Mouse (Mus musculus): ENCODE measurements around the gene Cpsf6. TPM values are rescaled to one million over a fixed set of nuclear protein-coding genes. Genes with fewer than 3 reads are reported as not detected.

Gene Cpsf6
- polyA plus RNA-seq, 1 experiment from 2014 or later: 161 TPM

- Histone ChIP-seq H3K36me3 (no peaks in the 10 kb centered on the region), H3K27ac (no peak overlapping the region), H3K4me1 (0 out of 2 replicates have a peak, but pooled peaks cover 3% of the 10 kb centered on the region), H3K9me3 (no peaks in the 10 kb centered on the region), H3K4me3 (no peak overlapping the region), H3K4me2 (no peak overlapping the region), H3K9ac (no peak overlapping the region), H3K27me3 (no peaks in the 10 kb centered on the region)
- WGBS: 88% methylated on average over 4 of the region's 4 CpGs
- ATAC-seq (ENCODE audit: insufficient number of reproducible peaks, insufficient read depth, low FRiP score, low TSS enrichment, low read depth): no peak
These were observed 1.1 kb upstream of the Cpsf6 start for GRCm38 (mm10) chr10:117380721-117381570.

GRCm38 (mm10) chr10:117379441-117379840 is 374 bp downstream of the Cpsf6 start:
- H3K27me3 ChIP-seq: no peaks in the 10 kb centered on the region
- WGBS: 95% methylated on average over 2 of the region's 2 CpGs
- H3K27ac ChIP-seq: no peak overlapping the region
- H3K36me3 ChIP-seq: no peaks in the 10 kb centered on the region
- H3K9ac ChIP-seq: no peak overlapping the region
- peaks cover 8% of the 10 kb centered on the region; the same call in 1 of the 2 replicates for H3K4me1 ChIP-seq
- H3K4me3 ChIP-seq: no peak overlapping the region
- no peak overlapping the region for H3K4me2 ChIP-seq
- no peaks in the 10 kb centered on the region for H3K9me3 ChIP-seq
- no peak for ATAC-seq (ENCODE audit: insufficient number of reproducible peaks, insufficient read depth, low FRiP score, low TSS enrichment, low read depth)

DNA sequence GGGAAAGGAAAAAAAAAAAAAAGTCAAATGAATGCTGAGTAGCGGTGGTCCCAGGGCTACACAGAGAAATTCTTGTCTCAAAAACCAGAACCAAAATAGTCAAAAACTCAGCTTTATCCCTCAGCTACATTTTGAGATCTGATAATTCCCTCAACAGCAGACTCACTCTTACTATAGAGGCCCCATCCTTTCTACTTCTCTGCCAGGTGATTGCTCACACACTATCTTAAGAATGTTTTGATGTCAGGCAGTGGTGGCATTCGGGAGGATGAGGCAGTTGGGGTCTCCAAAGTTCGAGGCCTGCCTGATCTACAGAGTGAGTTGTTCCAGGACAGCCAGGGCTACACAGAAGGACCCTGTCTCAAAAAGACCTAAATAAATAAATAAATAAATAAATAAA is 1.2 kb downstream of the Cpsf6 start:
- Histone ChIP-seq H3K4me1 (peaks cover 12% of the 10 kb centered on the region), H3K36me3 (no peaks in the 10 kb centered on the region), H3K9me3 (no peaks in the 10 kb centered on the region), H3K4me3 (no peak overlapping the region), H3K27me3 (no peaks in the 10 kb centered on the region), H3K9ac (no peak overlapping the region), H3K27ac (no peak overlapping the region), H3K4me2 (no peak overlapping the region)
- 94% methylated on average over 3 of the region's 3 CpGs for WGBS
- ATAC-seq (ENCODE audit: insufficient number of reproducible peaks, insufficient read depth, low FRiP score, low TSS enrichment, low read depth): no peak

DNA sequence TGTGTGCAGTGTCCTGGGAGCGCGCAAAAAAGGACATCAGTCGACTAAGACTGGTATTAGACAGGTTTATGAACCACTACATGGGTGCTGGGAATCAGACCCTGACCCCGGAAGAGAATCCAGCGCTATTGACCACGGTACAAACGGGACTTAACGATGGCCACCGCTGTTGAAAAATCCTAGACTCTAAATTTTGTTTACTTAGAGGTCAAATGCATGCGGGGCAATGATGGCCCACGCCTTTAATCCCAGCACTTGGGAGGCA is 1.6 kb downstream of the Cpsf6 start:
- Histone ChIP-seq H3K27me3 (no peaks in the 10 kb centered on the region), H3K4me2 (no peak overlapping the region), H3K27ac (no peak overlapping the region), H3K4me3 (no peak overlapping the region), H3K36me3 (no peaks in the 10 kb centered on the region), H3K4me1 (peaks cover 13% of the 10 kb centered on the region), H3K9me3 (no peaks in the 10 kb centered on the region), H3K9ac (no peak overlapping the region)
- WGBS: 94% methylated on average over 11 of the region's 11 CpGs
- ATAC-seq (ENCODE audit: insufficient number of reproducible peaks, insufficient read depth, low FRiP score, low TSS enrichment, low read depth): no peak

- Histone ChIP-seq H3K27ac (no peak overlapping the region), H3K36me3 (no peaks in the 10 kb centered on the region), H3K4me1 (peaks cover 13% of the 10 kb centered on the region), H3K27me3 (no peaks in the 10 kb centered on the region), H3K4me2 (peak overlapping the region; percentile 72), H3K9ac (peak overlapping the region; percentile 55), H3K9me3 (no peaks in the 10 kb centered on the region), H3K4me3 (peak overlapping the region; percentile 97)
- no peak for ATAC-seq (ENCODE audit: insufficient number of reproducible peaks, insufficient read depth, low FRiP score, low TSS enrichment, low read depth)
- WGBS: 18% methylated on average over 16 of the region's 16 CpGs
These were observed 2.2 kb downstream of the Cpsf6 start for GRCm38 (mm10) chr10:117377431-117378290.

DNA sequence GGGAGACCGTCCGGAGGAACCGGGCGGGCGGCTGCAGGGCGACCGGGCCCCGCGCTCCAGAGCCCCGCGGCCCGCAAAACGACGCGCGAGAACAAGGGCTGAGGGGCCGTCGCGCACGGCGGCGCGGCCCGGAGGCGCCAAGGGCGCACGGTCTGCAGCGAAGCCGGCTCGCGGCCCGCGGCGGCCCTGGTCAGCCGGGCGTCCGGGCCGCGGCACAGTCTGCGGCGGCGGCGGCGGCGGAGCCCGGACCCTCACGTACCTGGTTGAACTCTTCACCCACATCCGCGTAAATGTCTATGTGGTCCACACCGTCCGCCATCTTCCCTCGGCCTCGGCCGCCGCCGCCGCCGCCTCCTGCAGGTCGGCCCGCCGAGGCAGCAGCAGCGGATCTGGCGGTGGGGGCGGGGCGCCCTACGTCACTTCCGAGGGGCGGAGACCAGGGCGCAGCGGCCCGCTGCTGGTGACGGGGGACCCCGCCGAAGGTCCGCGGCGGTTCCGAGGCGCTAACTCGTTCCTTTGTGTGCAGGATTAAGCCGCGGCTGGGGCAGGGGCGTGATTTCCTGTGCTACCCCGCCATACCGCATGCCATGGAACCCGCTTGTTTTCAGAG is 3.1 kb downstream of the Cpsf6 start:
- under 1% methylated on average over 86 of the region's 86 CpGs for WGBS

DNA sequence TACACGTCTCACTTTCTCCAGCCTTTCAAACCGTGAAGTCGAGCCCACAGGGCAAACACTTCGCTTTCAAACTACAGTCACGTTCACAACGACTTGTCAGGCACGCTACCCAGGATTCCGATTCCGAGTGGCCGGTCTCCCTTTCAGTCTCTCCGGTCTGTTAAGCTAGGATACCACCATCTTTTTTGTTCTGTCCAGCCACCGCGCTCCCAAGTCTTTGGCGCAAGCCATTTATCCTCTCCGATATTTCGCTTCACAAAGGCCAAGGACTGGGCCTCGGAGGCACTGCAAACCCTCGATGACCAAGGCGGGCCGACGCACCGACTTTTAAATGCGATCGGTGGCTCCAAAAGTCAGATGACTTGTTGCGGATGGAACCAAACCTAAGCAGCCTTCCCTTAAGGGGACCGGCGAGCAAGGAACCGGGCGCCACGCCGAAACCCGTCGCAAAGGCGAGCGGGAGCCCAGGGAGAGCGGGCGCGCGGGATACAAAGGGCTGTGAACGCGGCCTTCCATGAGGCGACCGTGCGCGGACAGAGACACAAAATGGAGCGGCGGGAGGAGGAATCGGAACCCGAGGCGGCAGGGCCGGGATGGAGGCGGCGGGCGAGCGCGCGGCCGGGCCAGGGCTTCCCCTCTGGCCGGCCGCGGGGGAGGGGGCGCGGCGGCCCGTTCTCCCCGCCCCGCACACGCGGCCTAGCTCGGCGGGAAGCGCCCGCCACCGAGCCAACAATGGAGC is 3.8 kb downstream of the Cpsf6 start:
- peak overlapping the region; percentile 72 for H3K4me2 ChIP-seq
- H3K36me3 ChIP-seq: no peaks in the 10 kb centered on the region
- no peaks in the 10 kb centered on the region for H3K27me3 ChIP-seq
- no peaks in the 10 kb centered on the region for H3K9me3 ChIP-seq
- peaks cover 13% of the 10 kb centered on the region for H3K4me1 ChIP-seq
- H3K27ac ChIP-seq: peak overlapping the region; percentile 96
- H3K9ac ChIP-seq: peak overlapping the region; percentile 100
- WGBS: under 1% methylated on average over 54 of the region's 74 CpGs
- peak overlapping the region; percentile 97 for H3K4me3 ChIP-seq
- ATAC-seq (ENCODE audit: insufficient number of reproducible peaks, insufficient read depth, low FRiP score, low TSS enrichment, low read depth): peak; percentile 53

More for the DNA sequence above, 3.1 kb downstream of the Cpsf6 start:
- Histone ChIP-seq H3K4me3 (peak overlapping the region; percentile 97), H3K4me1 (peaks cover 13% of the 10 kb centered on the region), H3K9me3 (no peaks in the 10 kb centered on the region), H3K27ac (peak overlapping the region; percentile 96), H3K27me3 (no peaks in the 10 kb centered on the region), H3K36me3 (no peaks in the 10 kb centered on the region), H3K4me2 (peak overlapping the region; percentile 72), H3K9ac (peak overlapping the region; percentile 100)
- ATAC-seq (ENCODE audit: insufficient number of reproducible peaks, insufficient read depth, low FRiP score, low TSS enrichment, low read depth): peak; percentile 94

DNA sequence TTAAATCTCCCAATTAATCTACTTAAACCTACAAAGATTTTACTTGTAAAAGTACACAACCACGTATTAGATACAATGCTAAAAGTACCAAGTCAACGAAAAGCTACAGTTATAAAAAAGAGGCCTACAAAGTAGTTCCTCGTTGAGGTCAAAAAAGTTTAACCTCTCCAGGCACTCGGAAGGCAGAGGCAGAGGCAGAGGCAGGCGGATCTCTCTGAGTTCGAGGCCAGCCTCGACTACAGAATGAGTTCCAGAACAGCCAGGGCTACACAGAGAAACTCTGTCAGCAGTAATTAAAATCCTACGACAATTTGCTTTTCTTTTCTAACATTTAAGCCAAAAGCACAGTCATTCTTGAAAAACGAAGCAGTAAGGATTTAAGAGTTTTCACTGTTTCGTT is 4.7 kb downstream of the Cpsf6 start:
- peak overlapping the region; percentile 72 for H3K4me2 ChIP-seq
- no peak for ATAC-seq (ENCODE audit: insufficient number of reproducible peaks, insufficient read depth, low FRiP score, low TSS enrichment, low read depth)
- 22% methylated on average over 10 of the region's 10 CpGs for WGBS

DNA sequence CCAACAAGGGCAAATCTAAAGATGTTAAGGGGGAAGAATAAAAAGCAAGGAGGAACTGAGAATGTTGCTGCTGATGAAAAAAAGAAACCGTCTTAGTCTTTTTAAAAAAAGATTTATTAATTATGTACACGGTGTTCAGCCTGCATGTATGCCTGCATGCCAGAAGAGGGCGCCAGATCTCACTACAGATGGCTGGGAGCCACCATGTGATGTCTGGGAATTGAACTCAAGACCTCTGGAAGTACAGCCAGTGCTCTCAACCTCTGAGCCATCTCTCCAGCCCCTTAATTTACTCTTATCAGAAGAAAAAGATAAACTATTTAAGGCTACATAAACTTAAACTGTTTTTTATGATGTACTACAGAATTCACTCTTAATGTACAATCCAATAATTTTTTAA is 16.7 kb downstream of the Cpsf6 start:
- no peaks in the 10 kb centered on the region for H3K9me3 ChIP-seq
- no peak overlapping the region for H3K4me3 ChIP-seq
- ATAC-seq (ENCODE audit: insufficient number of reproducible peaks, insufficient read depth, low FRiP score, low TSS enrichment, low read depth): no peak
- H3K27ac ChIP-seq: no peak overlapping the region
- no peak overlapping the region for H3K4me2 ChIP-seq
- no peaks in the 10 kb centered on the region for H3K27me3 ChIP-seq
- peaks cover 76% of the 10 kb centered on the region for H3K36me3 ChIP-seq
- 44% methylated on average over 3 of the region's 3 CpGs for WGBS
- no peak overlapping the region for H3K9ac ChIP-seq
- H3K4me1 ChIP-seq: no peaks in the 10 kb centered on the region

More for the DNA sequence above, 4.7 kb downstream of the Cpsf6 start:
- peak overlapping the region; percentile 100 for H3K9ac ChIP-seq
- no peaks in the 10 kb centered on the region for H3K9me3 ChIP-seq
- no peaks in the 10 kb centered on the region for H3K36me3 ChIP-seq
- no peaks in the 10 kb centered on the region for H3K27me3 ChIP-seq
- H3K4me1 ChIP-seq: peaks cover 13% of the 10 kb centered on the region
- H3K27ac ChIP-seq: no peak overlapping the region
- peak overlapping the region; percentile 97 for H3K4me3 ChIP-seq

DNA sequence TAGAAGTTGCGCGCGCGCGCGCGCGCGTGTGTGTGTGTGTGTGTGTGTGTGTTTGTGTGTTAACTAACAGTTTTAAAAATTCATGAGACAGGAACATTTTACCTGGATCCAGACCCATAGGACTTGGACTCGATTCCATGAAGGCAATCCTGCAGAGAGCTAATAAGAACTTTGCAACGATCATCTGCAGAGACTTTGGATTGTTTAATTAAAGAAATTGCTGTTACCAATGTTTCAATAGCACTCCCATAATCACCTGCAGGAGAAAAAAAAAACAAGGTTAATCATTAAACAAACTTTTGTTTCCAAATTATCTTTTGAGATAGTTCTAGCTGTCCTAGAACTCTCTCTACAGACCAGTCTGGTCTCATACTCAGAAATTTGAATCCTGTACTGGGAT is 20.9 kb downstream of the Cpsf6 start:
- Histone ChIP-seq H3K27ac (no peak overlapping the region), H3K4me1 (no peaks in the 10 kb centered on the region), H3K36me3 (peaks cover 72% of the 10 kb centered on the region), H3K4me3 (no peak overlapping the region), H3K27me3 (no peaks in the 10 kb centered on the region), H3K4me2 (no peak overlapping the region), H3K9me3 (no peaks in the 10 kb centered on the region), H3K9ac (no peak overlapping the region)
- ATAC-seq (ENCODE audit: insufficient number of reproducible peaks, insufficient read depth, low FRiP score, low TSS enrichment, low read depth): no peak
- 88% methylated on average over 11 of the region's 11 CpGs for WGBS

GRCm38 (mm10) chr10:117343000-117343399 is 36.8 kb downstream of the Cpsf6 start:
- ATAC-seq (ENCODE audit: insufficient number of reproducible peaks, insufficient read depth, low FRiP score, low TSS enrichment, low read depth): no peak
- Histone ChIP-seq H3K4me3 (no peak overlapping the region), H3K27me3 (no peaks in the 10 kb centered on the region), H3K9ac (no peak overlapping the region), H3K36me3 (peaks cover 3% of the 10 kb centered on the region), H3K27ac (peak overlapping the region; percentile 33; the same call in 1 of the 2 replicates), H3K4me1 (0 out of 2 replicates have a peak, but pooled peaks cover 6% of the 10 kb centered on the region), H3K9me3 (no peaks in the 10 kb centered on the region), H3K4me2 (no peak overlapping the region)
- 78% methylated on average over 4 of the region's 4 CpGs for WGBS

Data from embryonic facial prominence, embryonic 13.5 days (tissue).